Mouse (Mus musculus) erythroblast, embryonic 14.5 days (primary cell): ENCODE results near the gene Pex16.

Source experiments
- GATA1 ChIP-seq: IDR thresholded peaks from 2 replicates; pipeline ENCODE4 v1.6.1; 2012; ENCODE audit warnings: low read length, inconsistent platforms, mixed read lengths
- TAL1 ChIP-seq: IDR thresholded peaks from 3 replicates; pipeline ENCODE4 v1.6.1; 2012; ENCODE audit warnings: low read length, inconsistent platforms, mixed read lengths

- no peak for TF ChIP-seq GATA1
- no peak for TF ChIP-seq TAL1
Measured at GRCm38 (mm10) chr2:92405687-92406086, 31.2 kb downstream of the Pex16 start.
